Mouse (Mus musculus) frontal cortex, adult 2 months (tissue): Measurements from ENCODE around the gene Dcaf17. TPM values are rescaled to one million over a fixed set of nuclear protein-coding genes. Genes with fewer than 3 reads are reported as not detected.

Experiments used
- DNase-seq, 2 experiments: peaks; one replicate each; pipeline ENCODE4 v3.0.0; 2022; ENCODE audit warnings: low spot score in 1 of 2; ENCODE audit errors: extremely low spot score in 1 of 2
- polyA plus RNA-seq: library from polyadenylated mRNA; depleted of rRNA; stranded (reverse); fragments of >200 nt; gene quantifications from 2 replicates; pipeline ENCODE4 v1.2.3, GENCODE M21; 2012; rRNA removed

Dcaf17 gene
- 8.5 and 9.3 TPM in 2 replicates for polyA plus RNA-seq

DNA sequence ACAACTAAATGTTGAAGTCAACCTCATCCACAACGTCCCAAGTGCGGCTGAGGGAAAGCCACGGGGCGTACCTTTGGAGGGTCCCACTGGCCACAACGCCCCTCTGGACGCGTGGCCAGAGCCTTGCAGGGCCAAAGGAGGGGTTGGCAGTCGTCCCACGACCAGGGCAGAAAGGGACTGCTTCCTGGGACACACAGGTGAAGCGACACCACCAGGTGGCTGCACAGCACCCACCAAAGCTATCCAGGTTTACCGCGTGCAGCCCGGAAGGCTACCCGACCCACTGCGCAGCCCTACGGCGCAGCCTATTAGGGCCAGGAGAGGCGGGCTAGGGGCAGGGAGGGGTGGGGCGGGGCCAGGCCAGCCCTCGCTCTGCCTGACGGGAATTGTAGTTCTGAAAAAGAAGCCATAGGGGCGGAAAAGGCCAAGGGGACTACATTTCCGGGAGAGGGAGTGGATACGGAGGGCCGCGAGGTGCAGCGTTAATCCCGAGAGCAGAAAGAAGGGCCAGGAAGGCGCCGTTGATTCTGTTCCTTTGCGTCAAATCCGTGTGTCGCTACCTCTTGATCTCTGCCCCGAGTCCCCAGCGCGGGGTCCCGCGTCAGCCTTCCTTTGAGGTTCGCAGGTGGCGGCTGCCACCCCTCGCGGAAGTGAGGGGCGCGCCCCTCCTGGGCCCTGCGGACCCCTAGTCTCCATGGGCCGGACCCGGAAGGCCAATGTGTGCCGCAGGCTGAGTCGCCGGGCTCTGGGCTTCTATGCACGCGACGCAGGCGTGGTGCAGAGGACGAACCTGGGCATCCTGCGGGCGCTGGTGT is at the start of gene Dcaf17, which contains the start of gene Mettl8:
Gene Dcaf17, plus strand, starts transcription at position 29 of the 815 bp plus-strand sequence.
Gene Mettl8, minus strand, starts transcription at position 284 of the 815 bp plus-strand sequence.
- peak; percentile 85 to 93 for DNase-seq

DNA sequence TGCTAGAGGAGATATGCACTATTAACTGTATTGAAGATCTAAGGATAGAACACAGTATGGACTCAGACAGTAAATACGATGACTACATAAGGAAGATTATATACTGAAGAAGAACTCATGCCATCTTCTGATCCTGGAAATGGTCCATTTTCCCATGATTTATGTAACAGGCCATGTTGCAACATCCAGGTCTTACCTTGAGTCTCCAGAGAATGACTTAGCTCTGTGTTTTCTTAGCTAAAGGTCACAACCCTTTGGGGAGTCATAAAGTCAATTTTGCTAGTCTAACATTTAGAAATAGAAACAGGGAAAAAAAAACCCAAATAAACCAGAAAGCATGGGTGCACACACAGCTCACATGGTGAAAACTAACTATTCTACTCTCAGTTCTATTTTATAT is 43.3 kb upstream of the Dcaf17 start:
- no peak for DNase-seq

DNA sequence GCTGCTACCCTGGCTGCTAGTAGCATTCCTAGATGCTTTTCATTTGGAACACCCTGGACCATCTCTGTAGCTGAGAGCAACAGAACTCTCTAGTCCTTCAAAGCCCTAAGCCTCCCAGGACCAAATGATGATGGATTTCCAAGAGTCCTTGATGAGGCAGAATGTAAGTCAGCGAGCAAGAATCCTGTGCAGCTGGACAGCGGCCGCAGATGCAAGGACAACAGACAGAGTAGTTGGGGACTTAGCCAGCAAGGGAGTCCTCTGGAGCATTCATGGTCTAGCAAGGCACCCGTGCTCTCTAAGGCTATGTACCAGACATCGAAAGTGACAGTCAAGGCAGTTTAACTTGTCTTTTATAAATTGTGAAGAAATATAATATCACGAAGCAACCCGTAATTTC is 41.6 kb upstream of the Dcaf17 start:
- no peak for DNase-seq

DNA sequence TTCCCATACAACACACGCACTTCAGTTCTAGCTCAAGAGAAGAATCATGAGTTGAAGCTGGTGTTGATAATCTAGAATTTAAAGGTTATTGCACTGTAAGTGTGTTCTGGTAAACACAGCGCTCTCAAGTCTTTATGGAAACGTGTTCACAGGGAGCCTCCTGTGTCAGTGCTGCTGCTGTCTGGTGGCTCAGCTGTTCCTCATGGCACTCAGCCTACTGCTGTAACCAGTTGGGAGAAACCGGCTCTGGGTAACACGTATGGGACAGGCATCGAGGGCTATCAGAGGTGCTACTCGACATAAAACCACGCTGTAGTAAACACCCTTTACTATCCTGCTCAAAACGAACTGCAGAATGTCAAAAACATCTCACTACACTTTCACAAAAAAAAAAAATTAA is 35.9 kb upstream of the Dcaf17 start:
- DNase-seq, result no peak

DNA sequence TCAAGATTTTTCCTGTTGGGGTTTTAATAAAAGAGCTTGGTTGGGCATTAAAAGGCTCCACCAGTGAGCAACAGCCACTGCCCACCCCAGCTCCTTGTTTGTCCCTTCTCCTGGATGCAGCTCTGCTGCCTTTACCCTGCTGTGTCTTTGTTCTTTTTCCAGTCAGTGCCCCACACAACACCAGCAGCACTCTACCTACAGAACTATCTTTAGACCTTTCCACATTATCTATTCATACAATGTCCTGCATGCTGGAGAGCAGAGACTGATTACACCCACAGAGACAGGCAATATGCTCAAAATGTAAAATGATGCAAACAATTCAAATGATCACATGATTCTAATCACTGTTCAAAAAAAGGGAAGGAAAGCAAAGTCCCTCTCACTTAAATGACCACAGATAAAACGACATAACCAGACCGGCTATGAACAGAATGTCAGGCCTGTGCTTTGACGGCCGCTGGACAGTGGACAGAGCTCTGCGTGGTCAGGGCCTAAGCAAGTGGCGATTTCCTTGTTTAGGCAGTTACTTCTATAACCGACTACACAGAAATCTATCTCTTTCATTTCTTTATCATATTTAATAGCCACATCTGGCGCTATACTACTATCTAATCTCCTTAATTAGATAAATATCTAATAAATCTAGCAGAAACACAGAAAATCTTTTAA is 35.3 kb upstream of the Dcaf17 start:
- no peak for DNase-seq

DNA sequence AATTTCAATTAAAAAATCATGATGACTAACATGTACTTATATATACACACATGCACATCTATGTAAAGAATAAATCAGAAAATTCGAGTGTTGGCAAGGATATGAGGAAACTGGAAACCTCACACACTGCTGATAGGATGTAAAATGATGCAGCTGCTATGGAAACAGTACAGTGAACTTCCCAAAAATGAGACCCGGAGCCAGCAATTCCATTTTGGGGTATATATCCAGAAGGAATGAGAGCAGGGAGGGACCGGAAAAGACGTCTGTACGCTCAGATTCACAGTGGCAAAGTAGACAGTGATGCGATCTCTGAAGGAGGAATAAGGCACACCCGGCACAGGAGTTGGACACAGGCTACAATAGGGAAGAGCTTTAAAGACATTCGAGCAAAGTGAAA is 34.5 kb upstream of the Dcaf17 start:
- DNase-seq, result peak in 1 of 2 experiments; percentile 44

DNA sequence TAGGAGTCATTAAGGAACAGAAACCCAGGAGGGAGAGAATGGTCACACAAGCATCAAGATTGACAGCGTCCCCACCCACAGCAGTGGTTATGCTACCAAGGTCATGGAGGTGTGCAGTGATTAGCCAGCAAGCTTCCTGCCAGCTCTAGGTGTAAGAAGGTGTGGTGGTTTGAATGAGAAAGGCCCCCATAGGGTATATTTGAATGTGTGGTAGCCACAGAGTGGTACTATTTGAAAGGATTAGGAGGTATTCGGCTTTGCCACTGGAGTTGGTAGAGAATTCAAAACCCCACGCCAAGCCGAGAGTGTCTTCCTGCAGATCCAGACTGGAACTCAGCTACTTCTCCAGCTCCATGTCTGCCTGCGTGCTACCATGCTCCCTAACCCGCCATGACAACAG is 32.1 kb upstream of the Dcaf17 start:
- DNase-seq, result no peak

DNA sequence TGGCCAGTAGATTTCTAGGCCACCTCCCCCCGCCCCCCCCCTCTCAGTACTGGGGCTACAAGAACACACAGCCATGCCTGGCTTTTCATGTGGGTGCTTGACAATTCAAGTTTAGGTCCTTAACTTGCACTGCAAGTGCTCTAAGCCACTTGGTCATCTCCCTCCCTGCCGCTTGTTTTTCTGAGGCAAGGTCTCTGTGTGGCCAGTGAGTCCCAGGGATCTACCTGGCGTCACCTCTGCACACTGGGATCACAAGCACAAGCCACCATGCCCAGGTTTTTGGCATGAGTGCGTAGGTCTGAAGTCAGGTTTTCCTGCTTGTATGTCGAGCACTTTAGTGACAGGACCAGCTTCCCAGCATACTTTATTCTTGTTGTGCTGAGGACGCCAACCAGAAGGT is 31.1 kb upstream of the Dcaf17 start:
- no peak for DNase-seq

DNA sequence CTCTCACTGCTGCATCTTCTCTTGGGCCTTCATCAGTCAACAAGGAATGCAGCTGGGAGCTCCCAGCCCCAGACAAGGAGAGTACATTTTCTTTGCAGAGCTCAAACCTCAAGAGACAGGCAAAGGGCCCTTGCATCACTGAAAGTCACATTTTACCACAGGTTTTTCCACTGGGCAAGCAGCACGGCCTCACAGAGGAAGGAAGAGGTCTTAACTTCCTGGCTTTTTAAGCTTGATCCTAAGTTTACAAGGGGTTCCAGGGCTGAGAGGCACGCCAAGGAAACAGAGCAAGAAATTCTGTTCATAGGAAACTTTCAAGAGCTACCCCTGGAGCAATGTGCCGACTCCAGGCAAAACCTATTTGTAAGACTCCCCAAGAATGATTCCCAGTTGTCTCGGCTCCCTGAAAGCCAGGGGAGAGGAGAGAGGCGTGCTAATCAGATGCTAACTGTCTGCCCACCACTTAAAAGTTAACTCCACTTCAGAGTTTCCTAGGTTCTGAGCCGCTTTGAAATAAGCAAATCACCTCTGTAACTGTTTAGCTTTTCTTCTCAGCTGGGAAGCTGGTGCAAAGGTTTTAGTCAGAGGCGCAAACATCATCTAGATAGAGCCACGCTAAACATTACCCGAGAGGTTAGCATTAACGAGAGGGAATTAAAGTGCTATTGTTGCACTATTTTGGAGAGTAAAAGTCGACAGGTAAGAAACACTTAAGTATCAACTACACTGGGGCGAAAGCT is 29.4 kb upstream of the Dcaf17 start:
- no peak for DNase-seq

DNA sequence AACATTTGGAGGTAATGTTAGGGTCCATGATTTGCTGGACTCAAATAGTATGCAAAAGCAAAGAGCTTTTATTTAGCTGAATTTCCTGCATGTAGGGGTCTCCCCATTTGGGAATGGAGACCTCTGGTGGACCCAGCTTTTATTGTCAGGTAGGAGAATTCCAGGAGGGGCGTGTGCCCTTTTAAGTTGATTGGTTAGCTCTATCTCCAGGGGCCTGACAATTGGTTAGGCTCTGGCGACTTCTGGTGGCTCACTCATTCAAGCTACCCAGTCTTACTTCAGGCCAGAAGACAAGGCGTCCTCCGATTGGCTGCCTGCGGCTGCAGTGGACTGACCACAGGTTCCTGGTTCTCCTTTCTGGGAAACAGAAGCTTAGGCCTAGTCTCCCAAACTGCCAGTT is 28.3 kb upstream of the Dcaf17 start:
- no peak for DNase-seq

DNA sequence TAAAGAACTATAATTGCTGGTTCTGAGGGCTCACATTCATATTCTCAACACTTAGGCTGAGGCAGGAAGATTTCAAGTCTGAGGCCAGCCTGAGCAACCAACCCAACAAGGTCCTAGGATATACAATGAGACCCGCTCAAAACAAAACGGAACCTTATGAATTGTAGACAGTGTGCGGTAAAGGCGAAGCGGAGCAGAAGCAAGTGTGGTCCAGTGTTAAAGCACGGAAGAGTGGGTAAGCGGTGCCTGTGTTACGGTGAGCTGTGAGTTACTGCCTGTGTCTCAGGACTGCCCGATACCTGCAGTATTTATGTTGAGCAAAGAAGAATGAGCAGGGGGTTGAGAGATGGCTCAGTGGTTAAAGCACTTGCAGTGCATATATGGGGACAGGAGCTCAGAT is 27.5 kb upstream of the Dcaf17 start:
- no peak for DNase-seq

DNA sequence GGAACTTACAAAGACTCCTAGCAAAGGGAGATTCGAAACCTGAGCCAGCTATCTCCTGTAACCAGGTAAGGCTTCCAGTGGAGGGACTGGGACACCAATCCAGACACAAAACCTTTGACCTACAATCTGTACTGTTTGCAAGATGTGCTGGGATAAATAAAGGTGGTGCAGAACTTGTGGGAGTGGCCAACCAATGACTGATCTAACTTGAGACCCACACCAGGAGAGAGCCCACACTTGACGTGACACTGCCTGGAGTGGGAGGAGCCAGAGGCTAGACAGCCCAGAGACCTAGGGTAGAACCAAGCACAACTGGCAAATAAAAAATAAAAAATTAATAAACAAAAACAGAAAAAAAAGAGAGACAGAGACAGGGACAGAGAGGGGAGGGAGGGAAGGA is 24.5 kb upstream of the Dcaf17 start:
- DNase-seq, result no peak

DNA sequence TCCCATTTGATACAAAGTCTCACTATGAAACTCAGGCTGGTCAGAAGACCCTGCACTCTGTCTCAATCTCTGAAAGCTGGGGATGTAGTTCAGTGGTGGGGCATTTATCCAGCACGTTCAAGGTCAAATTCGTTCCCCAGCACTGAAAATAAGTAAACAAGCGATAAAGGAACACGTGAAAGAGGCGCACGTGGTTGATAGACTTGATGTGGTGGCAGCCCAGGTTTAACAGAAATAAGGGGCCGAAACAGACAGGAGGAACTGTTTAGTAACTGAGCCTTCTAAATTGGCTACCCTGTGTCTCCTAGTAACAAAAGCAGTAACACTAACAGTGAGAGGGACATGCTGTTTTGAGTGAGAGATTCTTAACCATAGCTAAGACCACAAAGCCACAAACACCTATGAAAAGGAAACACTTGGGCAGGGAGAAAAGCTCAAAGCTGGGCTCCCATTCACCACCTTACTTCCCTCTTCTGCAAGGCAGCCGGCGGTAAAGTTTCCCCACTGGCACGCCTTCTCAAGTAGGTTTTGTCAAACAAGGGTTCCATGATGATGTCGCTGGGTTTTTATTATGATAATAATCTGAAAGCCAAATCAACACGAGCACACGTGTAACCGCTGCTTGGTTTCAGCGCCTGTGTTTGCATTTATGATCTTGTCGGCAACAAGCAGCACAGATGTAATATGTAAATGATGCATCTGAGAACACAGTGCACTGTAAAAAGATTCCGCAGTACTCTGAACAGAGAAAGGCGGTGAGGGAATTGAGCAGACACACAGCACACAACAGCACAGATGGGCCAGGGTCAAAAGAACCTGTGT is 22.9 kb upstream of the Dcaf17 start:
- DNase-seq, result no peak

DNA sequence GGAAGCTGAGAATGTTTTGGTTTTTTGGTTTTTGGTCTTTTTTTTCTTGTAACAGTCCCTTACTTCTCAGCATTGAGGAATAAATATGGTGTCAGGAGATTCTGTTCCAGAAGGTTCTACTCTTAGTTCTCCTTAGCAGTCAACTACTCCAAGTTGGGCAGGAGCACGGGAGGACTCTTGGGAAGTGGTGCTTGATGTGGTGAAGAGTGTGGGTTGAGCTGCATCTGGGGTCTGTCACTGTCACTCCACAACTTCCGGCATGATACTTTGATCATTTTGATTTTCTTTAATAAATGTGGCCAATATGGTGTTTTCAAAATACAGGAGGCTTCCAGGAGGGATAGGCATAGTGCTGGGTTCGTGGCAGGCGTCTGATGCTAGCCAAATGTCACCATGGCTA is 22.1 kb upstream of the Dcaf17 start:
- no peak for DNase-seq

DNA sequence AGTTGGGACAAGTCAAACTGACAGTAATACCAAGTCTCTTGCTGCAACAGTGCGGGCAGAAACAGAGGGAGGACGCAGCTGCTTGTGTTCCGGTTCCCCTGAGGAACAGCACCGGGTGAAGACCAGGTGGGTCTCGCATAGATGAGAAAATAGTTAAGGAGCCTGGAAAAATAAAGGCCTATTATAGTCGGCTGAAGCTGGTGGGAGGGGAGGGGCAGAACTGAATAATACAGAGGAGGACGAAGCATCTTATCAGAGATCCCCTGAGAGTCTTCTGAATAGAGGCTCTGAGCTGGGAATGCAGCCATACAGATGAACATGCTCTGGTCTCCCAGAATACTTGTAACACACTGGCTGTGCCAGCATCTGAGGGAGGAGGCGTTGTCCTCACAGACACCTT is 21.1 kb upstream of the Dcaf17 start:
- DNase-seq, result no peak

DNA sequence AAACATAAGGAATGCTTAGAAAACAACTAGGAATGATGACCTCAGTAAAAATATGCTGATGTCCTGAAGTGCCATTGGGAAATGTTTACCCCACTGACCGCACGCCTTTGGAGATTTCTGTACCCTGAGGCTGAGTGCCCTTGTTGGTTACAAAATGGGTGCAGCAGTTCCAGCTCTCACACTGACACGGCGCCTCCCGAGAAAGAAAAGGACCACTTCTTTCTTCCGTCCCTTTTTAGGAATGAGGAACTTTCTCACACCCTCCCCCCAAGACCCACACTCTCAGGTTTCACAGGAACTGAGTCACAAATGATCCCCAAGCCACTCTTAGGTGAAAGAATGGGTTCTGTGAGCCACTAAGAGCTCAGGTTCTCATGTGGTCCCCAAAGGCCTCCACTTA is 17.7 kb upstream of the Dcaf17 start:
- no peak for DNase-seq

DNA sequence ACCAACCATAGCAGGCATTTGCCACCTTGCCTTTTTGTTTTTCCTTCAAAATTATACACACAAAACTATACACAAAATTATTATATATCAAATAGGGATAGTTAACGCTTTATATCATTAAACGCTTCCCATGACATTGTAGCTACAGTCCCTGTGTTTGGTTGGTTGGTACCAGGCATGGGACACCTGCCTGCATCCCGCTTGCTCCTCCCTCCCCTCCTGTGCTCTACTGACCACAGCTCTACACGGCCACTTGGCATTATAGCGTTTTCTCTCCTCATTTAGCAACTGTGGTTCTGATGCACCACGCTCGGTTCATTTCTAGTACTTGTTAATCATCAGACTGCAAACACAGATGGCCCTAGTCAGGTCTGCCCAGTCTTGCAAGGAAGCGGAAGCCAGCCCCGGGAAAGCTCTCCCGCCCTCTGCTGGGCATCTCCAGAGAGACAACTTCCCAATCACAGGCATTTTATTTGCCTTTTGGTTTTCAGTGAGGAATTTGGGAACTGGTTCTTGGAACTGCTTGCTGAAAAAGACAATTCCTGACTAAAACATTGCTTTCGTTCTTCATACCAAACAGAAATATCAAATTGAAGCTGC is 15.5 kb upstream of the Dcaf17 start:
- DNase-seq, result peak; percentile 71 to 93

DNA sequence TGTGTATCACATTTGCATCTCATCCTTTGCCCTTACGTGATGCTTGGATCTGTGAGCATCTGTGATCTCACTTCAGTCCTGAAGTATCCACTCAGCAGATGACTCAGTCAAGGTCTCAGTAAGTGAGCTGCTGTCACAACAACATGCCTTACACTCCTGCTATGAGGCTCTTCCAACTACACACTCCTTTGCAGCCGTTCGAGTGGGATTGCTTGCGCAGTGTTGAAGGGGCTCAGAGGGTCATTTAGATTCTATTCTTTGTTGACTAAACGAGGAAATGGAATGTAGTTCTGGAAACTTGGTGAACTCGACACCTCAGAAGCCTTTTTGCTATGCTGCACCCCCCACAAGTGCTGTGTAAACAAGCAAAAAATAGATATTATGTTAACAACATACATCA is 9.0 kb upstream of the Dcaf17 start:
- DNase-seq, result no peak

DNA sequence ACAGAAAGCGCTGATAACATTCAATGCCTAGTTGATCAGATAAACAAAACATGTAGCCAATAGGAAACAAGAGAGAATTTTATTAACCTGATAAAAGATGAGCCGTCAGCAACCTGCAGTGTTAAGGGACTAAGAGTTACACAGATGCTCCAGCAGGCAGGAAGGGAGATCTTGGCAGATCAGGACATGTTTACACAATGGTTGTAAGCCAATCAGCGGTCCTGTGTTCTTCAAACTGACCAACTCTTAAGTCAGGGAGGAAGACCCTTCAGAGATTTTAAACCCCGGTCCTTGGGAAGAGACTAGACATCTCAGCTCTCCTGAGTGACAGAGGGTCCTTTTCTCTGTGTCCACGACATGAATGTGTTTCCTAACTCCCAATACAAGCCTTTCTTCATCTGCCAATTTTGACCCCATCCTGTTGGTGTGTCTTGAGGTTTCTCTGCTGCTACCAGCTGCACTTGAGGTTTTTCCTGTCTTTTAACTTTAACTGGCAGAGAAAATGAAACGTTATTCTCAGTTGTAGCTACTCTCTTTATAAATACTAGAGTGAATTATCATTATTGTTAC is 8.3 kb upstream of the Dcaf17 start:
- no peak for DNase-seq

DNA sequence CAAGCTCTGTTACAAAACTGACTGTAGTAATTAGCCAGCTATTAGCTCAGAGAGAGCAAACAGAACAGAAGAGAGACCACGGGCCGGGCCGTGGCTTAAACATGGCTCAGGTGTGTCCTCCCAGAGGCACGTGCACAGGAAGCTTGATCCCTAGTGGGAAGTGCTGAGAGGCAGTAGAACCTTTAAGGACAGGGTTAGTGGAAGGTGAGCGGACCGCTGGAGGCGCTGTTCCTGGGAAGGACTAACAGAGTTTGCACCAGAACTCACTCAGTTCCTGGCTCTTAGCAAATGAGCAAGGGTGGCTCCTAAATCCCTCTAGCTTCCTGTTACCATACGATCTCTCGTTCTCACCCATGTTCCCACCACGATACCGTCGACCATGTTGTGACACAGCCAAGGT is 6.2 kb upstream of the Dcaf17 start:
- DNase-seq, result no peak
